Mouse (Mus musculus) heart, embryonic 14.5 days (tissue): ENCODE results near the gene Gm8994. TPM values are rescaled to one million over a fixed set of nuclear protein-coding genes. Genes with fewer than 3 reads are reported as not detected.
"Not testable (repeated sequence)": the region's sequence is repeated elsewhere in the genome, so short reads cannot be mapped to it uniquely, and the experiment has no call there.

Experiments used
- ATAC-seq: fragments of 200-750 bp; cut with Nextera tagmentation; 2 replicates; pipeline ENCODE4 v1.8.0; 2017; ENCODE audit warnings: low read depth, moderate TSS enrichment; ENCODE audit not compliant: insufficient number of reproducible peaks, insufficient read depth, low FRiP score
- H3K27ac ChIP-seq, 2 experiments: fragments of 200-500 bp in 1 of 2; fragments of 300-500 bp in 1 of 2; sonication (generic) in 1 of 2; replicated peaks in 1 of 2; 2 replicates each; pipeline ENCODE4 v1.5.1; 2012 to 2014; ENCODE audit warnings: low read depth in 2 of 2, low read length in 2 of 2, control low read depth in 1 of 2, mild to moderate bottlenecking in 1 of 2, mixed read lengths in 1 of 2; ENCODE audit not compliant: control insufficient read depth in 1 of 2, insufficient read depth in 1 of 2
- H3K27me3 ChIP-seq: fragments of 300-500 bp; sonication (generic); 2 replicates; pipeline ENCODE4 v1.6.1; 2014; ENCODE audit warnings: mild to moderate bottlenecking, low read length, control low read depth; ENCODE audit not compliant: control insufficient read depth, insufficient read depth
- H3K36me3 ChIP-seq: fragments of 300-500 bp; sonication (generic); 2 replicates; pipeline ENCODE4 v1.6.1; 2014; ENCODE audit warnings: mild to moderate bottlenecking, control low read depth, low read length, mixed read lengths; ENCODE audit not compliant: control insufficient read depth, insufficient read depth
- H3K4me1 ChIP-seq, 2 experiments: fragments of 200-500 bp in 1 of 2; fragments of 300-500 bp in 1 of 2; sonication (generic) in 1 of 2; 2 replicates each; pipeline ENCODE4 v1.6.1; 2012 to 2014; ENCODE audit warnings: low read length in 2 of 2, control low read depth in 1 of 2, mixed read lengths in 1 of 2; ENCODE audit not compliant: control insufficient read depth in 2 of 2, insufficient read depth in 2 of 2
- H3K4me2 ChIP-seq: fragments of 300-500 bp; sonication (generic); 2 replicates; pipeline ENCODE4 v1.6.1; 2014; ENCODE audit warnings: mild to moderate bottlenecking, low read length
- H3K4me3 ChIP-seq, 2 experiments: fragments of 200-500 bp in 1 of 2; fragments of 300-500 bp in 1 of 2; sonication (generic) in 1 of 2; 2 replicates each; pipeline ENCODE4 v1.5.1; 2012 to 2014; ENCODE audit warnings: low read length in 2 of 2, mild to moderate bottlenecking in 2 of 2, control low read depth in 1 of 2, low read depth in 1 of 2, moderate library complexity in 1 of 2; ENCODE audit not compliant: control insufficient read depth in 1 of 2, insufficient read depth in 1 of 2
- H3K9ac ChIP-seq: fragments of 300-500 bp; sonication (generic); 2 replicates; pipeline ENCODE4 v1.6.1; 2014; ENCODE audit warnings: mild to moderate bottlenecking, low read length
- H3K9me3 ChIP-seq: fragments of 300-500 bp; sonication (generic); 2 replicates; pipeline ENCODE4 v1.6.1; 2016; ENCODE audit warnings: low read length, control low read depth; ENCODE audit not compliant: control insufficient read depth
- WGBS: fragments of 180-500 bp; shearing (Covaris S2); extraction: QIAGEN DNeasy Blood & Tissue Kit; methylation state at CpG from one replicate; pipeline ENCODE4 v1.1.7; 2014; 5-methylcytosine and 5-hydroxymethylcytosine counted together
- polyA plus RNA-seq: library from polyadenylated mRNA; unstranded; fragments of >200 nt; fragmentation: Nextera tagmentation; extraction: Ambion mirVana; gene quantifications from 2 replicates; pipeline ENCODE4 v1.2.1, GENCODE M21; 2014

The Gm8994 gene
- not detected in 2 replicates for polyA plus RNA-seq

DNA sequence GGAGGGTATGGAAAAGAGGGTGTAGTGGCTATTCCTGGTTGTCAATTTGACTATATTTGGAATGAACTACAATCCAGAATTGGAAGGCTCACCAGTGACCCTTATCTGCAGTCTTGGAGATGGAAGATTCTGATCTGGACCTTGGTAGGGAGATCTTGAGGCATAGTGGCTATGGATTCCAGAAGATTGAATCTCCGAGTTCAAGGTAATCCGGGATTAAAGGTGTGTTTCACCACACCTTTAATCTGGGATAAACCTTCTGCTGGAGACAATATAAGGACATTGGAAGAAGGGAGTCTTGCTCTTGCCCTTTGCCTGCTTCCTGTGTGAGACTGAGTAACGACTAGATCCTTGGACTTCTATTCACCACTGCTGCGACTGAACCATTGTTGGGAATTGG is at the start of gene Gm8994:
Gene Gm8994, plus strand, starts transcription at position 301 of the 400 bp plus-strand sequence.
- ATAC-seq, H3K4me1 ChIP-seq, H3K4me3 ChIP-seq, H3K27ac ChIP-seq, H3K9me3 ChIP-seq, H3K36me3 ChIP-seq, H3K9ac ChIP-seq, H3K4me2 ChIP-seq, H3K27me3 ChIP-seq: not testable (repeated sequence)
- WGBS = 90% methylated on average over 4 of the region's 4 CpGs

- H3K9ac ChIP-seq = no peak overlapping the region
- no peaks in the 10 kb centered on the region for H3K4me1 ChIP-seq
- 74% methylated on average over 4 of the region's 4 CpGs for WGBS
- ATAC-seq = no peak
- no peak overlapping the region for H3K4me3 ChIP-seq
- no peaks in the 10 kb centered on the region for H3K36me3 ChIP-seq
- no peak overlapping the region for H3K27ac ChIP-seq
- no peaks in the 10 kb centered on the region for H3K27me3 ChIP-seq
- no peak overlapping the region for H3K4me2 ChIP-seq
- no peaks in the 10 kb centered on the region for H3K9me3 ChIP-seq
Measured at GRCm38 (mm10) chr6:136277685-136278084, 49.7 kb upstream of the Gm8994 start.

DNA sequence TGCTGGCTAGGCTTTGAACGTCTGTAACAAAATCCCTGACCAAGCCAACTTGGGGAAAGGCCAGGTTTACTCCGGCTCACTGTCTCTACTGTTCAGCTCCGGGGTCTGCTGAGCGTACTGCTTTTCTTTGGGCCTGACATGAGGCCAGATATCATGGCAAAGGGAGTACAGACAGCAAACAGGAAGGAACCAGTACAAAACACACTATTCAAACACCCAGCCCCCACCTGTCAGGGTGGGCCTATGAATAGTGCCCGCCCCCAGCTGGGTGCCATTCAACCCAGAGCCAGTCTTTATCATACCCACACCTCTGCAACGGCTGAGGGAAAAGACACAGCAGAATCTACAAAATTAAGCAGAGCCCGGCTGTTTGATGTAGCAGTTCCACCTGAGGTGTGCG is 42.8 kb upstream of the Gm8994 start:
- H3K36me3 ChIP-seq = no peaks in the 10 kb centered on the region
- no peak for ATAC-seq
- no peak overlapping the region for H3K4me2 ChIP-seq
- no peaks in the 10 kb centered on the region for H3K9me3 ChIP-seq
- no peak overlapping the region for H3K27ac ChIP-seq
- no peak overlapping the region for H3K4me3 ChIP-seq
- 83% methylated on average over 8 of the region's 8 CpGs for WGBS
- H3K9ac ChIP-seq = no peak overlapping the region
- H3K4me1 ChIP-seq = 0 out of 4 replicates have a peak, but pooled peaks cover 0 to 2% of the 10 kb centered on the region in 2 experiments
- H3K27me3 ChIP-seq = no peaks in the 10 kb centered on the region

DNA sequence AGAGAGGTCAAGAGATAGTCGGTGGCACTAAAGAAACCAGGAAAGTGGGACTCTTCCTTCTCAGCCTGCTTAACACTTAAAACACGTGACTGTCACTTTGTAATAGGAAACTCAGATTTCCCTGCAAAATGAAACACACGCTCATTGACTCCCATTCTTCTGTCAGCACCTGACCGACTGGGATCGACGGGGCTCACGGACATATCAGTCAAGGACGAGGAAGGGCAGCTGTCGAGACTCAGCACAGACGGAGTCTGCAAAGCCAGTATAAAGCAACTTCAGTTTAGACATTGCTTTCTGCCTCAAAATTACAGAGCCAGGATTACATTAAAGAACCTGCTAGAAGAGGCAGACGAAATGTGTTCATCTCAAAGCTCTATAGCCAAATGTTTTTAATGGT is 41.2 kb upstream of the Gm8994 start:
- Histone ChIP-seq H3K4me1 (0 out of 4 replicates have a peak, but pooled peaks cover 0 to 2% of the 10 kb centered on the region in 2 experiments), H3K9me3 (no peaks in the 10 kb centered on the region), H3K27ac (no peak overlapping the region), H3K27me3 (no peaks in the 10 kb centered on the region), H3K36me3 (no peaks in the 10 kb centered on the region), H3K4me2 (no peak overlapping the region), H3K4me3 (no peak overlapping the region), H3K9ac (no peak overlapping the region)
- 31% methylated on average over 11 of the region's 11 CpGs for WGBS
- no peak for ATAC-seq

DNA sequence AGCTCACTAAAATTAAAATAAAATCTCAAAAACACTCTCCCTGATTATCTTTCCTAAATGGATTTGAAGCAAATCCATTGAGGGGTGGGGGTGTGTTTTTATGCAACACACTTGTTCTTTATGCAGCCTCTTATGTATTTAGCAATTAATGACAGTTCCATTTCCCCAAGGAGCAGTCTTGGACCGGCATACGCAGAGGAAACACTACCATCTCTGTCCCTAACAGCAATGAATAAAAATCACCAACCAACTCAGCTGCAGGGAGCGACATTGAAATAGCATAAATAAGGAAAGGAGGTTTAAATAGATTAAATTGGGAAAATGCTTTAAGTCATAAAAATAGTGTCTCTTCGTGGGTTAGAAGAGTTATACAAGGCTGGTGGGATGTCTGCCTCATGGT is 40.8 kb upstream of the Gm8994 start:
- Histone ChIP-seq H3K4me3 (no peak overlapping the region), H3K4me2 (no peak overlapping the region), H3K9me3 (no peaks in the 10 kb centered on the region), H3K4me1 (0 out of 4 replicates have a peak, but pooled peaks cover 0 to 2% of the 10 kb centered on the region in 2 experiments), H3K9ac (no peak overlapping the region), H3K36me3 (no peaks in the 10 kb centered on the region), H3K27me3 (no peaks in the 10 kb centered on the region), H3K27ac (no peak overlapping the region)
- no peak for ATAC-seq
- 82% methylated on average over 4 of the region's 4 CpGs for WGBS

GRCm38 (mm10) chr6:136291424-136291823 is 35.9 kb upstream of the Gm8994 start:
- ATAC-seq = no peak
- no peak overlapping the region for H3K27ac ChIP-seq
- no peaks in the 10 kb centered on the region for H3K9me3 ChIP-seq
- H3K9ac ChIP-seq = no peak overlapping the region
- H3K4me3 ChIP-seq = no peak overlapping the region
- H3K36me3 ChIP-seq = no peaks in the 10 kb centered on the region
- no peak overlapping the region for H3K4me2 ChIP-seq
- H3K4me1 ChIP-seq = no peaks in the 10 kb centered on the region
- 82% methylated on average over 3 of the region's 3 CpGs for WGBS
- no peaks in the 10 kb centered on the region for H3K27me3 ChIP-seq

GRCm38 (mm10) chr6:136291951-136292714 is 35.2 kb upstream of the Gm8994 start:
- Histone ChIP-seq H3K4me1 (no peaks in the 10 kb centered on the region), H3K36me3 (no peaks in the 10 kb centered on the region), H3K27me3 (no peaks in the 10 kb centered on the region), H3K9ac (no peak overlapping the region), H3K9me3 (no peaks in the 10 kb centered on the region), H3K27ac (no peak overlapping the region), H3K4me3 (no peak overlapping the region), H3K4me2 (no peak overlapping the region)
- WGBS = 63% methylated on average over 11 of the region's 11 CpGs
- ATAC-seq = no peak

DNA sequence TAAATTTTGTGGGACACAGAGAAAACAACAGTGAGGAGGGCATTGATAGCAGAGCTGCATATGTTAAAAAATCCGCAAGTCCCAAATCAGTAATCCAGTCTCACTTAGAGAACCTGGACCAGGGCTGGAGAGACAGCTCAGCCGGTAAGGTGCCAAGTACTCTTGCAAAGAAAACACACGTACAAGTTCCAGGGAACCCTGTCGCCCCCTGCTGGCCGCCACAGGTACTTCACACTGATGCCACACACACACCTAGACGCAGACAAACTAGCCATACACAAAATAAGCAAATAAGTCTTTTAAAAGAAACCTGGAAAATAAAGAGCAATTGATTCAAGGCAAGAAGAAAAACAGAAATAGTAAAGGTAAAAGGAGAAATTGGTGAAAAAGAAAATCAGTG is 33.6 kb upstream of the Gm8994 start:
- H3K4me1 ChIP-seq = no peaks in the 10 kb centered on the region
- H3K9ac ChIP-seq = no peak overlapping the region
- no peak overlapping the region for H3K27ac ChIP-seq
- no peaks in the 10 kb centered on the region for H3K9me3 ChIP-seq
- H3K4me2 ChIP-seq = no peak overlapping the region
- no peak for ATAC-seq
- 82% methylated on average over 6 of the region's 6 CpGs for WGBS
- no peak overlapping the region for H3K4me3 ChIP-seq
- H3K36me3 ChIP-seq = no peaks in the 10 kb centered on the region
- no peaks in the 10 kb centered on the region for H3K27me3 ChIP-seq
